Mouse (Mus musculus) limb, embryonic 14.5 days (tissue): ENCODE results near the gene Bgn. TPM values are rescaled to one million over a fixed set of nuclear protein-coding genes. Genes with fewer than 3 reads are reported as not detected.

Experiments
- ATAC-seq: fragments of 200-750 bp; cut with Nextera tagmentation; 2 replicates; pipeline ENCODE4 v1.8.0; 2017; ENCODE audit warnings: low read depth, moderate number of reproducible peaks, moderate TSS enrichment; ENCODE audit not compliant: low FRiP score
- DNase-seq: peaks from one replicate; pipeline ENCODE4 v3.0.0-alpha.2; 2015; ENCODE audit warnings: low spot score
- H3K27ac ChIP-seq: fragments of 300-500 bp; sonication (generic); replicated peaks from 2 replicates; pipeline ENCODE4 v1.5.1; 2014; ENCODE audit warnings: low read depth, mild to moderate bottlenecking, low read length, moderate library complexity, mixed read lengths
- H3K27me3 ChIP-seq: fragments of 300-500 bp; sonication (generic); 2 replicates; pipeline ENCODE4 v1.6.1; 2014; ENCODE audit warnings: low read length, mixed read lengths; ENCODE audit not compliant: control insufficient read depth, insufficient read depth
- H3K36me3 ChIP-seq: fragments of 300-500 bp; sonication (generic); 2 replicates; pipeline ENCODE4 v1.6.1; 2014; ENCODE audit warnings: mild to moderate bottlenecking, low read length, moderate library complexity, mixed read lengths; ENCODE audit not compliant: control insufficient read depth, insufficient read depth
- H3K4me1 ChIP-seq: fragments of 300-500 bp; sonication (generic); 2 replicates; pipeline ENCODE4 v1.6.1; 2014; ENCODE audit warnings: antibody characterized with exemption, low read length, mixed read lengths; ENCODE audit not compliant: control insufficient read depth, insufficient read depth
- H3K4me2 ChIP-seq: fragments of 300-500 bp; sonication (generic); replicated peaks from 2 replicates; pipeline ENCODE4 v1.6.1; 2014; ENCODE audit warnings: low read depth, mild to moderate bottlenecking, low read length, moderate library complexity; ENCODE audit not compliant: severe bottlenecking
- H3K4me3 ChIP-seq: fragments of 300-500 bp; sonication (generic); replicated peaks from 2 replicates; pipeline ENCODE4 v1.5.1; 2014; ENCODE audit warnings: low read length
- H3K9ac ChIP-seq: fragments of 300-500 bp; sonication (generic); 2 replicates; pipeline ENCODE4 v1.6.1; 2014; ENCODE audit warnings: mild to moderate bottlenecking, low read depth, low read length, moderate library complexity; ENCODE audit not compliant: severe bottlenecking
- H3K9me3 ChIP-seq: fragments of 300-500 bp; sonication (generic); 2 replicates; pipeline ENCODE4 v1.6.1; 2016; ENCODE audit warnings: low read length; ENCODE audit not compliant: control insufficient read depth
- POLR2A ChIP-seq: fragments of 200-500 bp; IDR thresholded peaks from 2 replicates; pipeline ENCODE4 v1.8.0; 2012; ENCODE audit warnings: inconsistent platforms, mild to moderate bottlenecking, moderate library complexity, borderline replicate concordance; ENCODE audit not compliant: insufficient read depth, insufficient read length; ENCODE audit errors: extremely low read depth
- WGBS: fragments of 180-500 bp; shearing (Covaris S2); extraction: QIAGEN DNeasy Blood & Tissue Kit; methylation state at CpG from one replicate; pipeline ENCODE4 v1.1.7; 2014; 5-methylcytosine and 5-hydroxymethylcytosine counted together
- polyA plus RNA-seq, 2 experiments: library from polyadenylated mRNA; depleted of rRNA in 1 of 2; stranded (reverse) in 1 of 2; unstranded in 1 of 2; fragments of >200 nt; fragmentation: Nextera tagmentation in 1 of 2; extraction: Ambion mirVana in 1 of 2; gene quantifications; 2 replicates each; pipeline versions ENCODE4 v1.2.1 to v1.2.3; 2012 to 2014

Gene Bgn
- polyA plus RNA-seq, 2 experiments = 226 to 399 TPM

DNA sequence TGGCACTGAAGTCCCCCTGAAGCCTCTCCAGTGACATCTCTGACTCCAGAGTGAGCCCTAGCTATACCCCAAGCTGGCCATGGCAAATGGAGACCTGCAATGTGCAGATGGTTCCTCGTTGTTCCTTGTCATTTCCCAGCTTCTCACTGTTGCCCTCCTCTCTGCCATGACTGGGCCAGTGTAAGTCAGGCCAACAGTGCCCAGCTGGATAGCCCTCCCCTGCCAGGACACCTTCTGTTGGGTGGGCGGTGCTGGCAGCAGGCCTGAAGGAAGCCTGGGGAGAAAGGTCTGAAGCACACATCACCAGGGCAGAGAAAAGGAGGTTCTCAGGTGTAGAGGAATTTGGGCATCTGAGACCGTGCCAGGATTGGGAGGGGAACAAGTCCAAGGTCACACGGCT lies 23.2 kb downstream of the Bgn start:
- no peak overlapping the region for H3K9ac ChIP-seq
- TF ChIP-seq POLR2A = no peak
- no peak overlapping the region for H3K27ac ChIP-seq
- no peak overlapping the region for H3K4me3 ChIP-seq
- DNase-seq (no peak), ATAC-seq (no peak)
- peaks cover 11% of the 10 kb centered on the region for H3K27me3 ChIP-seq
- H3K4me2 ChIP-seq = no peak overlapping the region
- no peaks in the 10 kb centered on the region for H3K4me1 ChIP-seq
- no peaks in the 10 kb centered on the region for H3K36me3 ChIP-seq
- WGBS = 73% methylated on average over 4 of the region's 4 CpGs
- no peaks in the 10 kb centered on the region for H3K9me3 ChIP-seq

GRCm38 (mm10) chrX:73509209-73509608 lies 25.8 kb downstream of the Bgn start:
- ATAC-seq (no peak), DNase-seq (no peak)
- H3K4me2 ChIP-seq = no peak overlapping the region
- H3K9ac ChIP-seq = no peak overlapping the region
- no peak overlapping the region for H3K27ac ChIP-seq
- H3K4me1 ChIP-seq = no peaks in the 10 kb centered on the region
- no peaks in the 10 kb centered on the region for H3K9me3 ChIP-seq
- TF ChIP-seq POLR2A = no peak
- H3K27me3 ChIP-seq = no peaks in the 10 kb centered on the region
- H3K36me3 ChIP-seq = no peaks in the 10 kb centered on the region
- H3K4me3 ChIP-seq = no peak overlapping the region
- WGBS = 78% methylated on average over 3 of the region's 3 CpGs

DNA sequence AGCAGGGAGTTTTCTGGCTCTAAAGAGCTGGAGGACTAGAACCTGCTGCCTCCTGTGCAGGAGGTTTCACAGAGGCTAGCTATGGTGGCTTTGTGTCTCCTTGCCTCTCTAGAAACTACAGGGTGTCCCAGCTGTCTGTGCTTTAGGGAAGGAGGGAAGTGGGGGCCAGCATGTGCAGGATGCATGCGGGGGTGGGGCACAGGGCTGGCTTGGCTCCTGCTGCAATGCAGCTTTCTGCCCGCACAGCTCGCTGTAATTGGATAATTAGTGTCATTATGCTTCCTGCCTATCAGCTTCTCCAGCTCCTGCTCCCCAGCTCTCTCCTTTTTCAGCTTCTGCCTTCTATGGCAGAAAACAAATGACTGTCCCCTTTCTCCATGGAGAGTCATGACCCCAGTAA lies 29.5 kb downstream of the Bgn start:
- Histone ChIP-seq H3K4me1 (no peaks in the 10 kb centered on the region), H3K4me2 (no peak overlapping the region), H3K9ac (no peak overlapping the region), H3K9me3 (no peaks in the 10 kb centered on the region), H3K27me3 (no peaks in the 10 kb centered on the region), H3K4me3 (no peak overlapping the region), H3K36me3 (no peaks in the 10 kb centered on the region), H3K27ac (no peak overlapping the region)
- ATAC-seq (no peak), DNase-seq (no peak)
- TF ChIP-seq POLR2A = no peak
- WGBS = 33% methylated on average over 1 of the region's 3 CpGs

DNA sequence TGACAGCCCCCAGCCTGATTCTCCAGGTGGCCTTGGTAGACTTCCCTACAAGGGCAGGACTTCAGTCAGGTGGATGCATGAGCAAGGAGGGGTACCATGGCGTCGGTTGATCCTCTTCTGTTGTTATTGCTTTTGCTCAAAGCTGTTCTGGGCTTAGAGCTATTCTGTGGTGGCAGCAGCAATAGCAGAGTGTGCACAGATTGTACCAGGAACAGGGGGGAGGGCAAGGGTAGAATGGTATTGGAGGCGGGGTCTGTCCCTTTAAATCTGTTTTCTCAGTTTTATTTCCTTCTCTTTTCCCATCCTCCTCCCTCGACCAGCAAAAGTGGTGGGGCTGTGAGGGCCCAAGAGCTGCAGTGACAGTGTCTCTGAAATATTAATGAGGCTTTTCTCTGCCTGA lies 33.2 kb downstream of the Bgn start:
- WGBS = 62% methylated on average over 4 of the region's 4 CpGs

DNA sequence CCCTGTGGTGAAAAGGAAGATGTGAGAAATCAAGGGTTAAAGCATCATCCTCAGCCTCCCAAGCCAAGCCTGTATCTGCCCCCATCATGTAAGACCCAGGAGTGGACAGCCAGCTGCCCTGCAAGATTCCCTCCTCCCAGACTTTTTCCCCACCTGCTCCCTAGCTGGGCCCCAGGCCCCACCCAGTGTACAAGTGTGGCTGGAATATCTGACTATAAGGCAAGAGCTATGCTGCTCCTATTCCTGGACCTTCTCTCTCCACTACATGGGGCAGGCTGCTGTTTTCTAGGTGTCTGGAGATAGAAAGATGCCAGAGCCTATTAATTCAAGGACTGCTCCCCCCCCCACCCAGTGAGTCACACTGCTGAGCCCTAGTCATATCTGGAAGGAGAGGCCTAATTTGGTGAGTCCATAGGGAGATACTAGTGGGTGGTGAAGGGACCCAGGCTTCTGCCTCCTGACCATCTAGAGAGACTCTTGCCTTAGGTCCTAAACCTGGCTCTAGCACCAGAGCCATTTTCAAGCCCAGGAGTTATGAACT lies 33.7 kb downstream of the Bgn start:
- Histone ChIP-seq H3K27me3 (no peaks in the 10 kb centered on the region), H3K27ac (no peak overlapping the region), H3K4me1 (no peaks in the 10 kb centered on the region), H3K4me3 (no peak overlapping the region), H3K9ac (no peak overlapping the region), H3K36me3 (no peaks in the 10 kb centered on the region), H3K4me2 (no peak overlapping the region), H3K9me3 (no peaks in the 10 kb centered on the region)
- no peak for DNase-seq
- ATAC-seq = no peak
- TF ChIP-seq POLR2A = no peak

More for the DNA sequence above, 33.2 kb downstream of the Bgn start:
- H3K36me3 ChIP-seq = no peaks in the 10 kb centered on the region
- H3K9me3 ChIP-seq = no peaks in the 10 kb centered on the region
- DNase-seq (no peak), ATAC-seq (no peak)
- no peak overlapping the region for H3K27ac ChIP-seq
- no peaks in the 10 kb centered on the region for H3K27me3 ChIP-seq
- H3K4me1 ChIP-seq = no peaks in the 10 kb centered on the region
- no peak overlapping the region for H3K4me2 ChIP-seq
- no peak for TF ChIP-seq POLR2A
- no peak overlapping the region for H3K9ac ChIP-seq
- H3K4me3 ChIP-seq = no peak overlapping the region

GRCm38 (mm10) chrX:73520692-73521091 lies 37.3 kb downstream of the Bgn start:
- WGBS = 74% methylated on average over 3 of the region's 3 CpGs

More at GRCm38 (mm10) chrX:73520692-73521091, 37.3 kb downstream of the Bgn start:
- no peaks in the 10 kb centered on the region for H3K36me3 ChIP-seq
- no peak overlapping the region for H3K4me2 ChIP-seq
- DNase-seq = no peak
- no peaks in the 10 kb centered on the region for H3K9me3 ChIP-seq
- H3K27ac ChIP-seq = no peak overlapping the region
- H3K4me1 ChIP-seq = no peaks in the 10 kb centered on the region
- no peak for ATAC-seq
- TF ChIP-seq POLR2A = no peak
- no peaks in the 10 kb centered on the region for H3K27me3 ChIP-seq
- H3K9ac ChIP-seq = no peak overlapping the region
- no peak overlapping the region for H3K4me3 ChIP-seq
